Mouse (Mus musculus) right cerebral cortex, postnatal 10 days (tissue): ENCODE data around the gene Dppa5a.
"Not testable (repeated sequence)": the region's sequence is repeated elsewhere in the genome, so short reads cannot be mapped to it uniquely, and the experiment has no call there.

Source experiments
- DNase-seq, 2 experiments: peaks; one replicate each; pipeline ENCODE4 v3.0.0; 2021; ENCODE audit warnings: low spot score in 2 of 2

Gene Dppa5a

DNA sequence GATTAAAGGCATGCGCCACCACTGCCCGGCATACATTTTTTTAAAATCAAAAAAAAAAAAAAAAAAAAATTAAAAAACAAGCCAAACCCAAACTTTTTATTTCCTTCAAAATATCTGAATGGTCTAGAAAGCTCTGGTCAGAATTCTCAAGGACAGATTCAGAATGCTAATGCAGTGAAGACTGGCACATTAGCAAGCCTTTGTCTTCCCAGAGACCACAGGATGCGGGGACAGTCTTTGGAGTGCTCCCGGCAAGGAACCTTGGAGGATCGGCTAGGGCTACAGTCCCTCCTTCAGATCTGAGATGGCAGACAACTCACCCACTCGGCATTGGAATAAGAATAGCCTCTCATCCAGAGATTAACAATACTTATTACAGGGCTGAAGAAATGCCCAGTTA lies 3.3 kb downstream of the Dppa5a start:
- no peak for DNase-seq

DNA sequence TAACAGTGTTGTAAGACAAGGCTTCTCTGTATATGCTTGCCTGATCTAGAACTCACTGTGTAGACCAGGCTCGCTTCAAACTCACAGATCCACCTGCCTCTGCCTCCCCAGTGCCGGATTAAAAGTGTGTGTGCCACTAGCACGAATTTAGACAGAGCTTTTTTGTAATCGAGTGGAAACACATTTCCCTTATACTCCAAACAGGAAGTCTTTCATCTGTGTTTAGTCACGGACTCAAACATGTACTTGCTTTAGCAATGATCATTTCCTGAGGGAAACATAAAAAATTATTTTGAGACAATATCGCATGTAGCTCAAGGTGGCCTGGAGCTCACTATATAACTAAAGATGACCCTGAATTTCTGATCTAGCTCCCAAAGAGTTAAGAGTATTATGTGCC lies 4.6 kb downstream of the Dppa5a start:
- no peak for DNase-seq

DNA sequence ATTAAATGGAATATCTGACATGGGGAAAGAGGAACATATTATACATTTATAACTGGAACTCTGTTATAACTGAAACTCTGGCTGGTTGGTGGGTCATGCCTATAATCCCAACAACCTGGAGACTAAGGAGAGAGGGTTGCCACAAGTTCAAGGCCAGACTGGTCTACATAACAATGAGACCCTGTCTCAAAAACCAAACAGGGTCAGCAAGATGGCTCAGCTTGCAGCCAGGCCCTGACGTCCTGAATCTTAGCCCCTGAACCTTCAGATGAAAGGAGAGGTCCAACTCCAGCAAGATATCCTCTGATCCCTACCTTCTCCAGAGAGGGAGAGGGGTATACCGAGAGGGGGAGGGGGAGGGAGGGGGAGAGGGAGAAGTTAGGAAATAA lies 7.5 kb downstream of the Dppa5a start:
- no peak for DNase-seq

DNA sequence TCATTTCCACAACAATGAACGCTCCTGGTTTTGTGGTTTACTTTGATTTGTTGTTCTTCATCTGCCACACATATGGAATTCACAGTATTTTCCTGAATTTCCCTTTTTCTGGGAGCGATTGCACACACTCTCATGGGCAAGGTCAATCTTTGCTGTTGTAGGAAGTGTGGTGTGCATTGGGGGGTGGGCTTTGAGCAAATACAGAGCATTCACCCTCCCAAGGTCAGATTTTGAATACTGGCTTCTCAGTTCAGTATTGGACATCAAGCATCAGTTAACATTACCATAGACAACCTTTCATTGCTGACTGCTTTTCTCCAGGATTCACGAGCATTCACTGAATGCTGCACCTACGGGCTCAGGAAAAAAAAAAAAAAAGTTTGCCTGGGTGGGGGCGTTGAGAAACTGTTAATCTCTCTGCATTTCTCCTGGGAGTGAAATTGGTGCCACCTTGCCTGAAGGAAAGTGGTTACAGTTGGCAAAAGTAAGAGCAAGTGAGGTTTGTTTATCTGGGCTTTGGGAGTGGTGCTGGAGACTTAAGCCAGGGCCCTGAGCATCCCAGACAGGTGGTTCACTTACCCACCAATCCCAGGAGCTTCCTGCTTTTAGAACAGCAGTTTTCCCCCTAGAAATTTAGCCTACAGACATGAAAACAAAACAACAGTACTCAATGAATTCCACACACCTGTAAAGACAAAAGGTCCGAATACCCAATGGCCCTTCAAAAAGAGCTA lies 8.1 kb downstream of the Dppa5a start:
- DNase-seq: no peak

DNA sequence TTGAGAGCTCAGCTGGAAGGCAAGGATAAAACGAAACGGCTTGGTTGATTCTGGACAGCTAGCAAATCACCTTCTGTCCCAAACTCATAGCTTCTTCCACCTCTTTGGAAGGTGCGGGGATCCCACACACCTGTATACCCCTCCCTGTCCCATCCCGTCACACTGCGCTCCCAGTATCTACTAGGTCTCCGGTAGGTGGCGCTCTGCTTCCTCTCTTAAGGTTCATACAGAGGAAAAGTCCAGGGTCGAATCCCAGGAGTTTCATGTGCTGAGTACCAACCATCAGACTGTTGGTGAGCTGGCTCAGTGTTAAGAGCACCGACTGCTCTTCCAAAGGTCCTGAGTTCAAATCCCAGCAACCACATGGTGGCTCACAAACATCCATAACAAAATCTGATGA lies 9.9 kb downstream of the Dppa5a start:
- DNase-seq: peak; percentile 31 to 61

DNA sequence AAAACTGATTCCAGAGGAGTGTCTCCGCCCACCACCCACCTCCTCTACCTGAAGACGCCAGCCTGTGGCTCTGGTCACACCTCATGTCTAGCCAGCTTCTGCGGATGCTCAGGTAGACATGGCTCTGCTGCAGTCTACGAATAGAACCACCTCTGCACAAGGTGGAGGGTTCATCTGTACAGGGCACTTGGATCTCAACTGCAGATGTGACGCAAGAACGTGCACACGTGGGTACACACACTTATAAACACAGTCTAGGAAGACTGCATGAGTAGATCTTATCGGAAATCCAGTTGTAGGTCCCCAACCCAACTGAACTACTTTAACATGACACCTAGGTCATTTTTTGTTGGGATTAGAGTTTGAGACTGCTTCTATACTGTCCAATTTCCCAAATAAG lies 12.4 kb downstream of the Dppa5a start, which contains the start of gene Gsta2:
TSS of gene Gsta2 (minus strand) at position 178 of the 400 bp plus-strand sequence.
- DNase-seq: no peak

DNA sequence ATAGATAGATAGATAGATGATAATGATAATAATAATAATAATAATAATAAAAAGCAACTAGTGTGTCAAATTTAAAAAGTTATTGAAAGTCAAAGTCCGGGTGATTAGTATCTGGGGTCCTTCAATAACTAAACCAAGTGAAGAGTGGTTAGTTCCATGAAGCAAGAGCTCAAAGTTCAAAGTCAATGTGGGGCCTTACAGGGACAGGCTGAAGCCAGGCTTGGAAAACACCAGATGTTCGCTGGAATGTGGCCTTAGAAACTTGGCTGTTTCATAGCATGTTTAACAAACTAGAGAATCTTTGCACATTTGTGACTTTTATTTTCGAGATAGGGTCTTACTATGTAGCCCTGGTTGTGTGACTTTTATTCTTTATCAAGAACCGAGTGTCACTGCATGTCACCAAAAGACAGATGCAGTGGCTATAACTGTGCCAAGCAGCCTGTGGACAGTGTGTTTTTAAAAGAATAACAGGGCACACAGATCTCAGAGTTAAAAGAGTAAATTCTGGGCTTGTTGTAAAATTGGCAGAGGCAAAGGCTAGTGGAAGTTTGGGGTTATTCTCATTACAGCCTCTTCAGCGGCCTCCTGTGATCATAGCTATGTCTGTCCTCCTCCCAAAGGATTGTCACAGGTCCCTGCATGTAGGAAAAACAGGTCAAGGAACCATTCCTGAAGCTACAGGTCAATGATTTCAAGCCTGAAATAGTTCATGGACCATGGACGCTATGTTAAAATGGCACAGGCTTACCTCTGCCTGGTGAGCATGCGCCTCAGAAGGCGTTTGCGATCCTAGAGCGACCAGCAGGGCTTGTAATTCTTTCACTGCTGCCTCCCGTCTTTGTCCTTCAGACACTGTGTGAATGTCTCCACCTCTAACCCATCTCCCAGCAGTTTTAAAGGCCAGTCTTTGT lies 13.1 kb downstream of the Dppa5a start:
- DNase-seq: no peak

DNA sequence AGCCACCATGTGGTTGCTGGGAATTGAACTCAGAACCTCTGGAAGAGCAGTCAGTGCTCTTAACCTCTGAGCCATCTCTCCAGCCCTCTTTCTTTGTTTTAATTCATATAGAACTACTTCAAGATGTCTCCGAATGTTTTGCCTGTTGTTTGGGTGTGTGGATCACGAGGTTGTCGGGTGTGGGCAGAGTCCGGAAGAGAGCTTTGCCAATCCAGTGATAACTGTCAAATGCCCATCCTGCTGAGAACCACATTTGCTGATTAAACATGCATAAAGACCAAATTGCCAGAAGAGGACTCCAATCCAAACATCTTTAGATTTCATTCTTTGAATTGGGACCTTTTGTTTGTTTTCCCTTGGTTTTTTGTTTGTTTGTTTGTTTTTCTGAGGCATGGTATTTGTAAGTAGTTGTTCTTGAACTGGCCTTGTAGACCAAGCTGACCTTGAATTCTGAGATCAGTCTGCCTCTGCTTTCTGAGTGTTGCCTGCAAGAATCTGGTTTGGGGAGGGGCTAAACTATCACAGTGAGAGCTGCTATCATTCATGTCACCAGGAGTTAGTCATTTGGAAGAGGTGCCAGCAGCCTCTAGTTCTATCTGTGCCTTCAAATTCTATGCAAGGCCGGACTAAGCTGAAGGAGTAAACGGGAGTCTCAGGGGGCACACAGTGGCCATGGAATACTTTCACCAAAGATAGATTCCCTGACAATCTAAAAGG lies 16.3 kb downstream of the Dppa5a start:
- DNase-seq: no peak

DNA sequence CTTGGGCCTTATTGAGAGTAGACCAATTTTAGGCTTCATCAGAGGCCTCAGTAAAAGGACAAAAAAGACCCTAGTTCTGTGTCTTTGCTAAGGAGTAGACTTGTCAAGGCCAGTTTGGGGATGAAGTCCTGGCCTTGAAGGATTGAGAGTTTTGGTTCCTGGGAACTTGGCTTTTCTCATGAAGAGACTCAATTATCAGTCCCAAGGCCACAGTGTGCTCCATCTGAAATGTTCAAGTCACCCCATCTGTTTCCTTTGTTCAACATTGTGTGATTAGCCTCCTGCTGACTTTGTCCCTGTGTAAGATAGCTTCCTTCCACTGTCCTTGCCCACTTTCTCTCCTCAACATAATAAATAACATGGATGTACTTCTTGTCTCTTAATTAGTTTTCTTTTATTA lies 18.0 kb downstream of the Dppa5a start:
- not testable (repeated sequence) for DNase-seq

DNA sequence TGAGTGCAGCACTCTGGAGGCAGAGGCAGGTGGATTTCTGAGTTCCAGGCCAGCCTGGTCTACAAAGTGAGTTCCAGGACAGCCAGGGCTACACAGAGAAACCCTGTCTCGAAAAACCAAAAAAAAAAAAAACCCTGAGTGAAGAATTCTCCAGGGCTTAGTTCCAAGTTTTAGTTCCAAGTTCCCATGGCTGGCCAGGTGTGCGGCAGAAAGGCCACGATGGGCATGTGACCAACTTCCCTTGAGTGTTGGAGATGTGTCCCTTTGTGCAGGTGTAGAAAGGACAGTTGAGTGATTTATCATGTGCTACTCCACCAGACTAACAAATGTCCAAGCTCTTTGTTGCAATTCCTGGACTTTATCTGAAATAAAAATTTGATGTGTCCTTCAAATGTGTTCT lies 18.8 kb downstream of the Dppa5a start:
- DNase-seq: not testable (repeated sequence)

DNA sequence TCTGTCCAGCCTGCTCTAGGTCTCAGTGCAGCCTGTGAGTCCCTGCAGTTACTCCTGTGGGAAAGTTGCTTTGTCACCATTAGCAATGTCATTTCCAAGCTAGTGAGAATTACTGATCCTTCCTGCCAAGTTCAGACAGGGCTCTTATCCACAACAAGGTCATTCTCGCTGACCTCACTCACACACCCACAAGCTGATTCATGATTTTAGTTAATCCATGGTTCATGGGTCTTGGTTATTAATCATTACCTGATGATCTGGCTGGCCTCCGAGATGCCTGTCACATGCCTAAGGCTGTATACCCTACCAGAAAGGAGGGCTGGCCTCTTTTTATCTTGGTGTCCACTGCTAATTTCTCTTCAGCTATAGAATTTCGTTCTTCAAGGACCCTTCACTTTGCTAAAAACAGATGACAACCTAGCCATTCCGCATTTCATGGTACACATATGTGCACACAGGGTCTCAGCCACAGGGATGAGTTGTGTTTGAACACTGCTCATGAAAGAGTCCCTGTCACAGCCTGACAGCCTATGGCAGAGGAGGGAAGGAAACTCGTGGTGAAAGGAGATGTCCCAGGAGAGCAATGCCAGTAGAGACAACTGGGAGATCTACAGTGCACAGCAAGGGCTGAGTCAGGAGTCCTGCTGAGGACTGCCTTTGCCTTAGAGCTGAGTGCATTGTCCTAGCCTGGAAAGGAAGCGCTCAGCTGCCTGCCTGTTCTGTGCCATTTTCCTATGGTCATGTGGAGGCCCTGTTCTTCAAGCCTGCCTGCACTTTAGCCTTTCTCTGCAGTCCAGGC lies 19.6 kb downstream of the Dppa5a start:
- not testable (repeated sequence) for DNase-seq

DNA sequence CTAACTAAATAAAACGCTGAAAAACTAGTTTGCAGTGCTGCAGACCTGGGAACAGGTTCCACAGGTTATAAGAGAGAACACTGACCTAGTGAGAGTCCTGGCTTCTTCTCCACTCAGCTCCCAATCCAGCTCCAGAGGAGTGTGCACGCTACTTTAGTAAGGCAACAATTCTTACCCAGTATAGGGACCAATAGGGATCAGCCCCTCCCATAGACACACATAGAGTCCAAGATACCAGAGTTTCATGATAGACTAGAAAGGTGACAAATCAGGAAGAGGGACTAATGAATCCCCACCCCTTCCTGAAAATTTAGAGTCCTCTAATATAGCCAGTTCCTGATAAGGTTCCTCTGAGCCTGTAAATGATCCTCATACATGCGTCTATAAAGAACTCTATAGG lies 21.0 kb downstream of the Dppa5a start:
- DNase-seq: no peak

DNA sequence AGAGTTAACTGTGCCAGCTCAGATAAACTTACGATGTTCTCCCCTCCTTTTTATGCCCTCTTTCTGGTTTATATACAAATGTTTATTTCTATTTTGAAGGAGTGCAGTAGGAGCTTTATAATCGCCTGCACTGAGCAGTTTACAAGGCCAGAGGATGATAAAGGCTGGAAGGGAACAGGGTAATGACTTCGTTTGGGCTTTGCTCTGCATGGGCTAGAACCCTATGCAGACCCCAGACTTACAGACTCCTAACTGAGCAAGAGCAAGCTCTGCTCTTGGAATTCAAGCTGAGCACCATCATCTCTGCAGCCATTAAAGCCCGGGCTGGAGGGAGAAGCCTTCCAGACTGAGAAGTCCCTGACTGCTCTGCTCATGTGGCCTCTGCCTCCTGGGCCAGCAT lies 22.7 kb downstream of the Dppa5a start:
- not testable (repeated sequence) for DNase-seq

DNA sequence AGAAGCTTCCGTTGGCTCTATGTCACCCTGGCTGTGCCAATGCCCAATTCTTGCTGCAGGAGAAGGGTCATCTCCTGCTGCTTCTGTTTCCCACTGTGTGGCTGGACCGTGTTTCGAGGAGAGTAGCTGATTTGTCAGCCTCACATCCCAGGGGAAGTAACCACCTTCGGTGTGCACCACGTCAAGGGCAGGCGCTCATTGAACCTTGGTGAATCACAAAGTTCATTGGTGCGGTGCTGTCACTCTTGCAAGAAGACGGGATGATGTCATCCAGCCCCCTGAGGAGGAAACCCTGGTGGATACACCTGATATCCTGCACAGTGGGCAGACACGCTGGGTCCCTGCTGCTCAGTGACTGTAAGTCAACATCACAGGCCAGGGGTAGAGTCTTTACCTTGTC lies 24.9 kb downstream of the Dppa5a start:
- not testable (repeated sequence) for DNase-seq

DNA sequence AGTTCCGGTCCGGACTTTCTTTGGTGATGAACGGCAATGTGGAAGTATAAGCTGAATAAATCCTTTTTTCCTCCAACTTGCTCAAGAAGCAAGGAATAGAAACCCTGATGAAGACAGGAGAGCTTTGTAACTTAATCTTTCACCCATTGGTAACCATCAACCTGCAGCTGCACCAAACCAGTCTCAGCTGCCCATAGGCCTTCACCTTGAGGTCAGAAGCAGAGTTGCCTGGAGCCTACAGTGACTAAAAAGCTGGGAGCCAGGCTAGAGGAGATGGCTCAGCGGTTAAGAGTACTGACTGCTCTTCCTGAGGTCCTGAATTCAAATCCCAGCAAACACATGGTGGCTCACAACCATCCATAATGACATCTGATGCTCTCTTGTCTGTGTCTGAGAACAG lies 25.5 kb downstream of the Dppa5a start:
- DNase-seq: not testable (repeated sequence)

DNA sequence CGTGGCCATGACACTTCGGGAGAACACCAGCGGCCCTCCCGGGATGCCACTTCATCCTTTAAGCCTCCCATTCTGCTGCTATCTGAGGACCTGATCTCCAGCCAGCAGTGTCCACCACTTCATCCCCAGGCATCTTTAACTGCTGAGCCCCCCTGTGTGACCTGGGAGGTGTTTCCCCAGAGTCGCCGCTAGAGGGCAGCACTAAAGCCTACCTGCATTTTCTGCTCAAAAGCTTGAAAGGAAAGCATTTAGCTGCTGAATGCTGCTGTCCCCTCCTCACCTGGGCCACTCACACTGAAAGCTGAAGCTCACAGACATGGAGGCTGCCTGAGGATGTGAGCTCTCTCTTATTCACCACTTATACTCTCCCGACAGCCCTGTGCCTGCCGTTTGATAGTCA lies 27.7 kb downstream of the Dppa5a start:
- DNase-seq: peak; percentile 22 to 47

DNA sequence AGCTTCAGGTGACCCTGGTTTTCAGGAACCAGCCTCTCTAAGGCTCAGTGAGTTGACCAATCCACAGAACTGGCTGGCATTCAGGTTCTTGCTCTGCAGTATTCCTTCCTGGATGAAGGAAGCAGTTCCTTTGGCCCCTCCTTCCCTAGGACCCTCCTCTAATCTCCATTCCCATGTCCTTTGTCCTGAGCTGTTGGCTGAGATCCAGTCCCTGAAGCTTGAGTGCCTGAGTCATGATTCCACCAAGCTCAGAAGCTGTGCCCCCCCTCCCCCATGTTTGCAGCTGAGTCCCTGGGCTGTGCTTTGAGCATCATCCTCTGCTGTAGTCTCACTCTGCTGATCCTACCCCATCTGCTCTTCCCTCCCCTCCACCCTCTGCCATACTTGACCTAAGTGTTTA lies 30.9 kb downstream of the Dppa5a start:
- DNase-seq: not testable (repeated sequence)

DNA sequence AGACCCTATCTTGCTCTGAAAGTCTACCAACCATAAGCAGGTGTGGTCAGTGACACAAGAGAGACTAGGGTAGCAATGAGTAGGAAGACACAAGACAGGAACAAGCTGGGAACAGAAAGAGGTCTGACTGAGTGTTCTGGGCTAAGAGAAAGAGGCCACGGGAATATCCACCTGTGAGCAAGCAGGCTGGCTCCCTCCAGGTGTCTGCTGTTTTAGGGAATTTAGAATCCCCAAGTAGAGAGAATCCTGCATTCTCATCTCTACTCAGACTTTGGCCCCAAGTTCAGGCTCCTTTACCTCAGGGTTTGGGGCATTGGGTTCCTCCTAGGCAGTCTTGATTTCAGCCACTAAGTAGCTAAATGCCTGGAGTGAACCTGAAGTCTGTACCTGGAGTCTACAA lies 40.7 kb downstream of the Dppa5a start, which contains the start of gene Omt2b:
TSS of gene Omt2b (plus strand) at position 301 of the 400 bp plus-strand sequence.
- DNase-seq: not testable (repeated sequence)

DNA sequence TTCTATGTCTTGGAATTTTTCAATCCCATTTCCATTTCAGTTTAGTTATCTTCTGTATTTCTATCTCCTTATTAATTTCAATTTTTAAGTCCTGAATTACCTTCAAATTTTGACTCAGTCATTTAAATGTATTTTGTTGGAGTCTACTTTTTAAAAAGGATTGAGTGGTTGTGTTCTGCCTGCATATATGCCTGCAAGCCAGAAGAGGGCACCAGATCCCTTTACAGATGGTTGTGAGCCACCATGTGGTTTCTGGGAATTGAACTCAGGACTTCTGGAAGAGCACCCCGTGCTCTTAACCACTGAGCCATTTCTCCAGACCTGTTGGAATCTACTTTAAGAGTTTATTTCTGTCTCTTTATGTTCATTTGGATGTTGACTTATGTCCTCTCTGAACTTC lies 48.5 kb downstream of the Dppa5a start:
- DNase-seq: no peak
